Mouse (Mus musculus): ENCODE measurements around the gene Pabpc6. TPM values are rescaled to one million over a fixed set of nuclear protein-coding genes. Genes with fewer than 3 reads are reported as not detected.

Pabpc6 gene
- polyA plus RNA-seq, 1 experiment = not detected

GRCm38 (mm10) chr17:9654155-9654554, 15.4 kb downstream of the Pabpc6 start:
- no peaks in the 10 kb centered on the region for H3K79me2 ChIP-seq (ENCODE audit: control insufficient read depth, insufficient read depth)
- H3K4me3 ChIP-seq (ENCODE audit: insufficient read depth, poor library complexity, severe bottlenecking) = no peak overlapping the region
- no peak overlapping the region for H3ac ChIP-seq (ENCODE audit: control insufficient read depth, insufficient read length, low read depth)
- H3K27me3 ChIP-seq (ENCODE audit: control insufficient read depth, insufficient read depth, insufficient read length) = no peaks in the 10 kb centered on the region
- H3K79me3 ChIP-seq (ENCODE audit: low read depth) = no peaks in the 10 kb centered on the region
- TF ChIP-seq MAX (IDR thresholded peaks at IDR 0.05) (no peak), USF1 (IDR thresholded peaks at IDR 0.05; ENCODE audit: low read depth) (no peak), MYOD1 (IDR thresholded peaks at IDR 0.05; ENCODE audit: control insufficient read depth, insufficient read length, low read depth) (no peak), CEBPB (IDR thresholded peaks at IDR 0.05; ENCODE audit: low read depth) (no peak), FOSL1 (IDR thresholded peaks at IDR 0.05; ENCODE audit: insufficient read depth, low read length, poor library complexity, severe bottlenecking) (no peak), CTCF (IDR thresholded peaks at IDR 0.05; ENCODE audit: control insufficient read depth, insufficient read depth, insufficient read length) (no peak), MYOG (IDR thresholded peaks at IDR 0.05; ENCODE audit: control insufficient read depth, extremely low read depth, insufficient read length) (no peak)
- no peaks in the 10 kb centered on the region for H3K36me3 ChIP-seq (ENCODE audit: control insufficient read depth, insufficient read depth)

- no peaks in the 10 kb centered on the region for H3K27me3 ChIP-seq (ENCODE audit: control insufficient read depth, insufficient read depth, insufficient read length)
- no peak overlapping the region for H3ac ChIP-seq (ENCODE audit: control insufficient read depth, insufficient read length, low read depth)
- no peak overlapping the region for H3K4me3 ChIP-seq (ENCODE audit: insufficient read depth, poor library complexity, severe bottlenecking)
- H3K79me3 ChIP-seq (ENCODE audit: low read depth) = no peaks in the 10 kb centered on the region
- no peaks in the 10 kb centered on the region for H3K79me2 ChIP-seq (ENCODE audit: control insufficient read depth, insufficient read depth)
- TF ChIP-seq CTCF (IDR thresholded peaks at IDR 0.05; ENCODE audit: control insufficient read depth, insufficient read depth, insufficient read length) (no peak), MYOG (IDR thresholded peaks at IDR 0.05; ENCODE audit: control insufficient read depth, extremely low read depth, insufficient read length) (no peak), CEBPB (IDR thresholded peaks at IDR 0.05; ENCODE audit: low read depth) (no peak), MYOD1 (IDR thresholded peaks at IDR 0.05; ENCODE audit: control insufficient read depth, insufficient read length, low read depth) (no peak), FOSL1 (IDR thresholded peaks at IDR 0.05; ENCODE audit: insufficient read depth, low read length, poor library complexity, severe bottlenecking) (no peak), MAX (IDR thresholded peaks at IDR 0.05) (no peak), USF1 (IDR thresholded peaks at IDR 0.05; ENCODE audit: low read depth) (no peak)
- no peaks in the 10 kb centered on the region for H3K36me3 ChIP-seq (ENCODE audit: control insufficient read depth, insufficient read depth)
Observed at GRCm38 (mm10) chr17:9647644-9648043, 21.9 kb downstream of the Pabpc6 start.

- no peak overlapping the region for H3K4me3 ChIP-seq (ENCODE audit: insufficient read depth, poor library complexity, severe bottlenecking)
- H3K36me3 ChIP-seq (ENCODE audit: control insufficient read depth, insufficient read depth) = no peaks in the 10 kb centered on the region
- TF ChIP-seq MYOG (IDR thresholded peaks at IDR 0.05; ENCODE audit: control insufficient read depth, extremely low read depth, insufficient read length) (no peak), CEBPB (IDR thresholded peaks at IDR 0.05; ENCODE audit: low read depth) (no peak), FOSL1 (IDR thresholded peaks at IDR 0.05; ENCODE audit: insufficient read depth, low read length, poor library complexity, severe bottlenecking) (no peak), MAX (IDR thresholded peaks at IDR 0.05) (no peak), MYOD1 (IDR thresholded peaks at IDR 0.05; ENCODE audit: control insufficient read depth, insufficient read length, low read depth) (no peak), USF1 (IDR thresholded peaks at IDR 0.05; ENCODE audit: low read depth) (no peak), CTCF (IDR thresholded peaks at IDR 0.05; ENCODE audit: control insufficient read depth, insufficient read depth, insufficient read length) (no peak)
- no peaks in the 10 kb centered on the region for H3K79me3 ChIP-seq (ENCODE audit: low read depth)
- no peak overlapping the region for H3ac ChIP-seq (ENCODE audit: control insufficient read depth, insufficient read length, low read depth)
- H3K79me2 ChIP-seq (ENCODE audit: control insufficient read depth, insufficient read depth) = no peaks in the 10 kb centered on the region
- H3K27me3 ChIP-seq (ENCODE audit: control insufficient read depth, insufficient read depth, insufficient read length) = no peaks in the 10 kb centered on the region
Observed at GRCm38 (mm10) chr17:9643657-9644180, 25.8 kb downstream of the Pabpc6 start.

- Histone ChIP-seq H3K36me3 (ENCODE audit: control insufficient read depth, insufficient read depth) (no peaks in the 10 kb centered on the region), H3K79me3 (ENCODE audit: low read depth) (no peaks in the 10 kb centered on the region), H3K27me3 (ENCODE audit: control insufficient read depth, insufficient read depth, insufficient read length) (no peaks in the 10 kb centered on the region), H3K4me3 (ENCODE audit: insufficient read depth, poor library complexity, severe bottlenecking) (no peak overlapping the region), H3ac (ENCODE audit: control insufficient read depth, insufficient read length, low read depth) (no peak overlapping the region), H3K79me2 (ENCODE audit: control insufficient read depth, insufficient read depth) (no peaks in the 10 kb centered on the region)
- TF ChIP-seq CEBPB (IDR thresholded peaks at IDR 0.05; ENCODE audit: low read depth) = no peak
Observed at GRCm38 (mm10) chr17:9637011-9637410, 32.5 kb downstream of the Pabpc6 start.

- Histone ChIP-seq H3K79me2 (ENCODE audit: control insufficient read depth, insufficient read depth) (no peaks in the 10 kb centered on the region), H3K79me3 (ENCODE audit: low read depth) (no peaks in the 10 kb centered on the region), H3K27me3 (ENCODE audit: control insufficient read depth, insufficient read depth, insufficient read length) (no peaks in the 10 kb centered on the region), H3K36me3 (ENCODE audit: control insufficient read depth, insufficient read depth) (no peaks in the 10 kb centered on the region), H3ac (ENCODE audit: control insufficient read depth, insufficient read length, low read depth) (no peak overlapping the region), H3K4me3 (ENCODE audit: insufficient read depth, poor library complexity, severe bottlenecking) (no peak overlapping the region)
- TF ChIP-seq MYOD1 (IDR thresholded peaks at IDR 0.05; ENCODE audit: control insufficient read depth, insufficient read length, low read depth) (no peak), USF1 (IDR thresholded peaks at IDR 0.05; ENCODE audit: low read depth) (no peak), CEBPB (IDR thresholded peaks at IDR 0.05; ENCODE audit: low read depth) (no peak), MAX (IDR thresholded peaks at IDR 0.05) (no peak), CTCF (IDR thresholded peaks at IDR 0.05; ENCODE audit: control insufficient read depth, insufficient read depth, insufficient read length) (no peak), FOSL1 (IDR thresholded peaks at IDR 0.05; ENCODE audit: insufficient read depth, low read length, poor library complexity, severe bottlenecking) (no peak), MYOG (IDR thresholded peaks at IDR 0.05; ENCODE audit: control insufficient read depth, extremely low read depth, insufficient read length) (no peak)
Observed at GRCm38 (mm10) chr17:9632579-9633252, 36.8 kb downstream of the Pabpc6 start.

GRCm38 (mm10) chr17:9632140-9632539, 37.4 kb downstream of the Pabpc6 start:
- Histone ChIP-seq H3K27me3 (ENCODE audit: control insufficient read depth, insufficient read depth, insufficient read length) (no peaks in the 10 kb centered on the region), H3K4me3 (ENCODE audit: insufficient read depth, poor library complexity, severe bottlenecking) (no peak overlapping the region), H3K79me3 (ENCODE audit: low read depth) (no peaks in the 10 kb centered on the region), H3ac (ENCODE audit: control insufficient read depth, insufficient read length, low read depth) (no peak overlapping the region), H3K36me3 (ENCODE audit: control insufficient read depth, insufficient read depth) (no peaks in the 10 kb centered on the region), H3K79me2 (ENCODE audit: control insufficient read depth, insufficient read depth) (no peaks in the 10 kb centered on the region)
- no peak for TF ChIP-seq CTCF (IDR thresholded peaks at IDR 0.05; ENCODE audit: control insufficient read depth, insufficient read depth, insufficient read length)
- TF ChIP-seq MYOG (IDR thresholded peaks at IDR 0.05; ENCODE audit: control insufficient read depth, extremely low read depth, insufficient read length) = no peak
- TF ChIP-seq MYOD1 (IDR thresholded peaks at IDR 0.05; ENCODE audit: control insufficient read depth, insufficient read length, low read depth) = no peak
- TF ChIP-seq USF1 (IDR thresholded peaks at IDR 0.05; ENCODE audit: low read depth) = no peak
- no peak for TF ChIP-seq MAX (IDR thresholded peaks at IDR 0.05)
- TF ChIP-seq FOSL1 (IDR thresholded peaks at IDR 0.05; ENCODE audit: insufficient read depth, low read length, poor library complexity, severe bottlenecking) = no peak
- TF ChIP-seq CEBPB (IDR thresholded peaks at IDR 0.05; ENCODE audit: low read depth) = no peak
